In genomic region chr3:123516784-123517183, GRCm38 (mm10) we compare ENCODE assay signal across 9 mouse cellular contexts.
DNase-seq lines count a peak whose midpoint lies in the region; ATAC-seq and TF ChIP-seq lines count a peak whose summit lies in the region.
"Had no signal": no experiment of that assay in that cellular context is flagged by ENCODE, and none has a peak within 500 bp of the region (broad histone marks: within the 10 kb centered on the region; RNA-seq: fewer than 3 reads in every experiment).

No protein-coding gene starts in this region.

- ATAC-seq in lung, embryonic 14.5 days (ENCODE audit: insufficient read depth): no peak
- peak; percentile 37; the same call in 1 of the 2 replicates for ATAC-seq in hindbrain, embryonic 12.5 days (ENCODE audit: low FRiP score)
- ATAC-seq in limb, embryonic 13.5 days (ENCODE audit: low FRiP score, low read depth): peak; percentile 45; the same call in 1 of the 2 replicates
- no peak for ATAC-seq in erythroblast, adult 5-6 weeks (replicated peaks; ENCODE audit: low FRiP score, poor library complexity, severe bottlenecking)

- H3K4me1 ChIP-seq in lung, embryonic 14.5 days (ENCODE audit: insufficient read depth): no peaks in the 10 kb centered on the region
- H3K4me1 ChIP-seq in hindbrain, embryonic 12.5 days: no peaks in the 10 kb centered on the region
- H3K4me1 ChIP-seq in limb, embryonic 13.5 days: no peaks in the 10 kb centered on the region
- H3K4me1 ChIP-seq: embryonic facial prominence, embryonic 12.5 days had no signal

- H3K27ac ChIP-seq in lung, embryonic 14.5 days (ENCODE audit: low read depth): no peak overlapping the region
- H3K27ac ChIP-seq in hindbrain, embryonic 12.5 days: no peak overlapping the region
- H3K27ac ChIP-seq in limb, embryonic 13.5 days: no peak overlapping the region
- H3K27ac ChIP-seq: embryonic facial prominence, embryonic 12.5 days had no signal

- no peaks in the 10 kb centered on the region for H3K9me3 ChIP-seq in lung, embryonic 14.5 days (ENCODE audit: low read depth, low read length)
- H3K9me3 ChIP-seq in hindbrain, embryonic 12.5 days (replicated peaks): no peaks in the 10 kb centered on the region
- no peaks in the 10 kb centered on the region for H3K9me3 ChIP-seq in limb, embryonic 13.5 days
- H3K9me3 ChIP-seq: embryonic facial prominence, embryonic 12.5 days had no signal

- no peaks in the 10 kb centered on the region for H3K36me3 ChIP-seq in lung, embryonic 14.5 days (ENCODE audit: insufficient read depth)
- no peaks in the 10 kb centered on the region for H3K36me3 ChIP-seq in hindbrain, embryonic 12.5 days
- H3K36me3 ChIP-seq in limb, embryonic 13.5 days: no peaks in the 10 kb centered on the region
- H3K36me3 ChIP-seq: embryonic facial prominence, embryonic 12.5 days had no signal

- H3K27me3 ChIP-seq in lung, embryonic 14.5 days (ENCODE audit: insufficient read depth, low read length): no peaks in the 10 kb centered on the region
- H3K27me3 ChIP-seq in hindbrain, embryonic 12.5 days: no peaks in the 10 kb centered on the region
- H3K27me3 ChIP-seq in limb, embryonic 13.5 days: no peaks in the 10 kb centered on the region
- H3K27me3 ChIP-seq: embryonic facial prominence, embryonic 12.5 days had no signal

- peak; percentile 78 for TF ChIP-seq CTCF in lung, embryonic 14.5 days (IDR thresholded peaks at IDR 0.05; ENCODE audit: low read depth)

- no peak overlapping the region for H3K4me3 ChIP-seq in lung, embryonic 14.5 days (ENCODE audit: low read depth, low read length)
- no peak overlapping the region for H3K4me3 ChIP-seq in hindbrain, embryonic 12.5 days
- no peak overlapping the region for H3K4me3 ChIP-seq in limb, embryonic 13.5 days
- H3K4me3 ChIP-seq: embryonic facial prominence, embryonic 12.5 days had no signal

- H3K4me2 ChIP-seq in lung, embryonic 14.5 days: no peak overlapping the region
- H3K4me2 ChIP-seq in hindbrain, embryonic 12.5 days (replicated peaks): no peak overlapping the region
- H3K4me2 ChIP-seq in limb, embryonic 13.5 days (replicated peaks): no peak overlapping the region
- H3K4me2 ChIP-seq: embryonic facial prominence, embryonic 12.5 days had no signal

- peak; percentile 66 for DNase-seq in lung, embryonic 14.5 days
- no peak for DNase-seq in lung, postnatal 25 days (ENCODE audit: low spot score)
- DNase-seq in T-cell, adult 2 months (ENCODE audit: low spot score): peak; percentile 10
- peak; percentile 58 to 77 for DNase-seq in cerebellum, postnatal 25 days
- DNase-seq in right cerebral cortex, postnatal 10 days (ENCODE audit: low spot score in 2 of 2): peak; percentile 54 to 68

- H3K9ac ChIP-seq in lung, embryonic 14.5 days: no peak overlapping the region
- H3K9ac ChIP-seq in hindbrain, embryonic 12.5 days: no peak overlapping the region
- no peak overlapping the region for H3K9ac ChIP-seq in limb, embryonic 13.5 days
- H3K9ac ChIP-seq: embryonic facial prominence, embryonic 12.5 days had no signal

- WGBS in lung, embryonic 14.5 days: 33% methylated on average over 4 of the region's 4 CpGs
- 39% methylated on average over 4 of the region's 4 CpGs for WGBS in hindbrain, embryonic 12.5 days
- WGBS in limb, embryonic 13.5 days: 42% methylated on average over 4 of the region's 4 CpGs

Comparison
In these comparisons a context has a peak if more than half of its experiments do, and no peak if none do; other contexts are left out.
1. ATAC-seq: peak in hindbrain, embryonic 12.5 days (single experiment) and limb, embryonic 13.5 days (single experiment); none in lung, embryonic 14.5 days (single experiment) and erythroblast, adult 5-6 weeks (single experiment).